Mouse (Mus musculus) sigmoid colon, adult 10 weeks (tissue): ENCODE measurements around the gene Carm1. TPM values are rescaled to one million over a fixed set of nuclear protein-coding genes. Genes with fewer than 3 reads are reported as not detected.

ENCODE experiments used
- polyA plus RNA-seq: library from polyadenylated mRNA; stranded (reverse); fragments of 350-450 nt; fragmentation: Illumina TruSeq; extraction: RNeasy Lipid Tissue Mini Kit (QIAGEN cat#74804); gene quantifications from one replicate; pipeline ENCODE4 v1.2.3, GENCODE M21; 2014; ENCODE audit warnings: low read depth, low replicate concordance

Gene Carm1
- polyA plus RNA-seq = 2.7 TPM

GRCm38 (mm10) chr9:21546789-21547074, at the start of gene Carm1:
Gene Carm1, plus strand, starts transcription at chr9:21546894.

GRCm38 (mm10) chr9:21509772-21510688, 36.7 kb upstream of the Carm1 start, which contains the start of gene Tmed1:
Gene Tmed1, minus strand, starts transcription at chr9:21510252.

GRCm38 (mm10) chr9:21525937-21526633, 20.6 kb upstream of the Carm1 start, which contains the start of gene AB124611:
Gene AB124611, plus strand, starts transcription at chr9:21526176.

DNA sequence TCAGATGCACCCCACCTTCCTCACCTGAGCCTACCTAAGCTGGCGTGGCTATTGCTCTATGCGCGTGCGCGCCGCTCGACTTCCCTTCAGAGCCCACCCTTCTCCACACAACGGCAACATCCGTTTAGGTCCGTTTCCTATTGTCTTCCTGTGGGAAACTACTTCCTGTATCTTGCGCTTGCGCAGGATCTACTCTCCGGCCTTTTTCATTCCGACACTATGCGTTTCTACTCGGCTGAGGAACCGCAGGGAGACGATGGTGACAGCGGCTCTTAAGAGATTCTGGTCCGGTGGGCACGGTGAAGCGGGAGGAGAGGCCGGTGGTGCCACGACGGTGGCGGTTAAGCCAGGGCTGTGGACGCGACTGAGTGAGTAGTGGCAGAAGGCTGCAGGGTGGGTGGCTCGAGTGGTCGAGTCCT, 46.0 kb downstream of the Carm1 start, which contains the start of the genes Timm29 and Yipf2:
Gene Timm29 (plus strand): TSS at position 20 of the 419 bp plus-strand sequence.
Gene Yipf2 (minus strand): TSS at position 126 of the 419 bp plus-strand sequence.

GRCm38 (mm10) chr9:21615617-21616231, 69.0 kb downstream of the Carm1 start, which contains the start of gene Smarca4:
Gene Smarca4, plus strand, starts transcription at chr9:21616169.

Other genes starting within 250 kb of the Carm1 start
- gene Ap1m2, start 234.6 kb upstream of the Carm1 start, polyA plus RNA-seq = 10.9 TPM
- gene Slc44a2, start 226.2 kb upstream of the Carm1 start, polyA plus RNA-seq = 16.9 TPM
- 17.0 TPM for gene Ilf3, start 179.0 kb upstream of the Carm1 start, polyA plus RNA-seq
- gene Qtrt1, start 135.1 kb upstream of the Carm1 start, polyA plus RNA-seq = not detected
- gene Dnm2, start 122.0 kb upstream of the Carm1 start, polyA plus RNA-seq = 32.2 TPM
- gene Tmed1, start 36.6 kb upstream of the Carm1 start, polyA plus RNA-seq = 0.63 TPM
- gene AB124611, start 20.7 kb upstream of the Carm1 start, polyA plus RNA-seq = 2.5 TPM
- gene Timm29, start 45.8 kb downstream of the Carm1 start, polyA plus RNA-seq = 25.3 TPM
- gene Yipf2, start 45.9 kb downstream of the Carm1 start, polyA plus RNA-seq = 7.5 TPM
- gene Smarca4, start 69.3 kb downstream of the Carm1 start, polyA plus RNA-seq = 4.4 TPM
- 38.0 TPM for gene Ldlr, start 176.6 kb downstream of the Carm1 start, polyA plus RNA-seq
- 4.2 TPM for gene Spc24, start 213.4 kb downstream of the Carm1 start, polyA plus RNA-seq